ENCODE assay signal across 12 mouse cellular contexts in genomic region chr15:80915850-80916249, GRCm38 (mm10). TPM values are rescaled to one million over a fixed set of nuclear protein-coding genes. Genes with fewer than 3 reads are reported as not detected.
A peak's percentile ranks its signal among the peaks of the same experiment; 100 is the strongest.
DNase-seq lines count a peak whose midpoint lies in the region; ATAC-seq and TF ChIP-seq lines count a peak whose summit lies in the region.
"Had no signal": no experiment of that assay in that cellular context is flagged by ENCODE, and none has a peak within 500 bp of the region (broad histone marks: within the 10 kb centered on the region; RNA-seq: fewer than 3 reads in every experiment).

No protein-coding gene starts in this region.

- H3K4me2 ChIP-seq in kidney, embryonic 14.5 days (replicated peaks; ENCODE audit: low read depth, low read length) = no peak overlapping the region
- no peak overlapping the region for H3K4me2 ChIP-seq in lung, embryonic 14.5 days

- no peaks in the 10 kb centered on the region for H3K27me3 ChIP-seq in kidney, embryonic 14.5 days (ENCODE audit: control insufficient read depth, insufficient read depth, low read length)
- H3K27me3 ChIP-seq in lung, embryonic 14.5 days (ENCODE audit: insufficient read depth, low read length) = no peaks in the 10 kb centered on the region
- H3K27me3 ChIP-seq: megakaryocyte, embryonic 14.5 days had no signal

- peak; percentile 45 to 48 for DNase-seq in cerebellum, adult 18-20 months
- DNase-seq in cerebellum, adult 11-12 months = no peak
- DNase-seq in kidney, adult 11 months = peak; percentile 64
- DNase-seq in brain, adult 2 months (ENCODE audit: low read depth, low spot score) = peak; percentile 56
- DNase-seq in lung, embryonic 14.5 days = peak; percentile 17
- no peak for DNase-seq in retina, postnatal 1 day
- DNase-seq in c-Kit-positive CD71-positive TER-119-positive erythroid progenitor cells, embryonic 14.5 days (ENCODE audit: low spot score) = no peak
- DNase-seq: gastrocnemius, postnatal 14 days; liver had no signal

- no peak for TF ChIP-seq CTCF in lung, embryonic 14.5 days (IDR thresholded peaks at IDR 0.05; ENCODE audit: low read depth)

- no peak for ATAC-seq in kidney, embryonic 14.5 days (ENCODE audit: low FRiP score, low TSS enrichment)
- no peak for ATAC-seq in lung, embryonic 14.5 days (ENCODE audit: insufficient read depth)
- ATAC-seq: hindbrain, postnatal 0 days had no signal

- H3K9me3 ChIP-seq in kidney, embryonic 14.5 days (ENCODE audit: control insufficient read depth, low read length) = no peaks in the 10 kb centered on the region
- H3K9me3 ChIP-seq in lung, embryonic 14.5 days (ENCODE audit: low read depth, low read length) = no peaks in the 10 kb centered on the region
- H3K9me3 ChIP-seq: megakaryocyte, embryonic 14.5 days had no signal

- no peak overlapping the region for H3K9ac ChIP-seq in kidney, embryonic 14.5 days (ENCODE audit: low read depth, low read length)
- no peak overlapping the region for H3K9ac ChIP-seq in lung, embryonic 14.5 days

- H3K4me1 ChIP-seq in kidney, embryonic 14.5 days (ENCODE audit: control insufficient read depth, insufficient read depth, low read length) = no peaks in the 10 kb centered on the region
- H3K4me1 ChIP-seq in lung, embryonic 14.5 days (ENCODE audit: insufficient read depth) = no peaks in the 10 kb centered on the region

- no peak overlapping the region for H3K4me3 ChIP-seq in kidney, embryonic 14.5 days (ENCODE audit: low read length)
- no peak overlapping the region for H3K4me3 ChIP-seq in lung, embryonic 14.5 days (ENCODE audit: low read depth, low read length)
- H3K4me3 ChIP-seq: megakaryocyte, embryonic 14.5 days had no signal

- peaks cover 89% of the 10 kb centered on the region for H3K36me3 ChIP-seq in kidney, embryonic 14.5 days (ENCODE audit: control insufficient read depth, insufficient read depth, low read length)
- peaks cover 87% of the 10 kb centered on the region for H3K36me3 ChIP-seq in lung, embryonic 14.5 days (ENCODE audit: insufficient read depth)

- H3K27ac ChIP-seq in kidney, embryonic 14.5 days (ENCODE audit: low read depth, low read length) = no peak overlapping the region
- no peak overlapping the region for H3K27ac ChIP-seq in lung, embryonic 14.5 days (ENCODE audit: low read depth)
- H3K27ac ChIP-seq: hindbrain, postnatal 0 days had no signal

- 81% methylated on average over 2 of the region's 2 CpGs for WGBS in kidney, embryonic 14.5 days
- 76% methylated on average over 2 of the region's 2 CpGs for WGBS in lung, embryonic 14.5 days

RNA-seq across cellular contexts. Expression of gene Adsl, which starts 32.4 kb away (rescaled TPM):
- polyA plus RNA-seq in kidney, embryonic 14.5 days (2014; fragmentation: Nextera tagmentation; extraction: Ambion mirVana) = 141 and 197 TPM in 2 replicates
- polyA plus RNA-seq in lung, embryonic 14.5 days (2014; fragmentation: Nextera tagmentation; extraction: Ambion mirVana) = 164 and 168 TPM in 2 replicates

Comparison
In these comparisons a context has a peak if more than half of its experiments do, and no peak if none do; other contexts are left out.
1. DNase-seq: peak in cerebellum, adult 18-20 months (2 of 2), kidney, adult 11 months (single experiment), brain, adult 2 months (single experiment) and lung, embryonic 14.5 days (single experiment); none in cerebellum, adult 11-12 months (single experiment), retina, postnatal 1 day (single experiment) and c-Kit-positive CD71-positive TER-119-positive erythroid progenitor cells, embryonic 14.5 days (single experiment).